Mouse (Mus musculus) liver, embryonic 11.5 days (tissue): ENCODE measurements around the gene Krtap28-13. TPM values are rescaled to one million over a fixed set of nuclear protein-coding genes. Genes with fewer than 3 reads are reported as not detected.

ENCODE experiments used
- ATAC-seq: fragments of 200-750 bp; cut with Nextera tagmentation; replicated peaks from 2 replicates; pipeline ENCODE4 v1.8.0; 2017; ENCODE audit warnings: moderate number of reproducible peaks, mild to moderate bottlenecking, moderate TSS enrichment, moderate library complexity; ENCODE audit not compliant: low FRiP score
- DNase-seq: peaks from one replicate; pipeline ENCODE4 v3.0.0-alpha.2; 2017; ENCODE audit warnings: low spot score
- H3K27ac ChIP-seq: fragments of 300-500 bp; sonication (generic); 2 replicates; pipeline ENCODE4 v1.5.1; 2014; ENCODE audit warnings: mild to moderate bottlenecking, low read depth, low read length, control low read depth
- H3K27me3 ChIP-seq: fragments of 300-500 bp; sonication (generic); replicated peaks from 2 replicates; pipeline ENCODE4 v1.6.1; 2014; ENCODE audit warnings: low read length, mixed read lengths; ENCODE audit not compliant: control insufficient read depth, insufficient read depth
- H3K36me3 ChIP-seq: fragments of 300-500 bp; sonication (generic); 2 replicates; pipeline ENCODE4 v1.6.1; 2014; ENCODE audit warnings: mild to moderate bottlenecking, low read length, moderate library complexity, mixed read lengths; ENCODE audit not compliant: control insufficient read depth, insufficient read depth
- H3K4me1 ChIP-seq: fragments of 300-500 bp; sonication (generic); replicated peaks from 2 replicates; pipeline ENCODE4 v1.6.1; 2014; ENCODE audit warnings: low read length, mixed read lengths; ENCODE audit not compliant: control insufficient read depth, insufficient read depth
- H3K4me2 ChIP-seq: fragments of 300-500 bp; sonication (generic); 2 replicates; pipeline ENCODE4 v1.6.1; 2014; ENCODE audit warnings: mild to moderate bottlenecking, control low read depth, moderate library complexity
- H3K4me3 ChIP-seq: fragments of 300-500 bp; sonication (generic); 2 replicates; pipeline ENCODE4 v1.5.1; 2014; ENCODE audit warnings: low read depth, low read length, control low read depth
- H3K9ac ChIP-seq: fragments of 300-500 bp; sonication (generic); 2 replicates; pipeline ENCODE4 v1.6.1; 2014; ENCODE audit warnings: low read depth, low read length, control low read depth
- H3K9me3 ChIP-seq: fragments of 300-500 bp; sonication (generic); 2 replicates; pipeline ENCODE4 v1.6.1; 2016; ENCODE audit warnings: low read length, inconsistent platforms, mixed read lengths; ENCODE audit not compliant: control insufficient read depth
- WGBS: fragments of 180-500 bp; shearing (Covaris S2); extraction: QIAGEN DNeasy Blood & Tissue Kit; methylation state at CpG from one replicate; pipeline ENCODE4 v1.1.7; 2014; 5-methylcytosine and 5-hydroxymethylcytosine counted together
- polyA plus RNA-seq: library from polyadenylated mRNA; unstranded; fragments of >200 nt; fragmentation: Nextera tagmentation; extraction: Ambion mirVana; gene quantifications from 2 replicates; pipeline ENCODE4 v1.2.1, GENCODE M21; 2014

The Krtap28-13 gene
- polyA plus RNA-seq, 1 experiment from 2014 or later = not detected

DNA sequence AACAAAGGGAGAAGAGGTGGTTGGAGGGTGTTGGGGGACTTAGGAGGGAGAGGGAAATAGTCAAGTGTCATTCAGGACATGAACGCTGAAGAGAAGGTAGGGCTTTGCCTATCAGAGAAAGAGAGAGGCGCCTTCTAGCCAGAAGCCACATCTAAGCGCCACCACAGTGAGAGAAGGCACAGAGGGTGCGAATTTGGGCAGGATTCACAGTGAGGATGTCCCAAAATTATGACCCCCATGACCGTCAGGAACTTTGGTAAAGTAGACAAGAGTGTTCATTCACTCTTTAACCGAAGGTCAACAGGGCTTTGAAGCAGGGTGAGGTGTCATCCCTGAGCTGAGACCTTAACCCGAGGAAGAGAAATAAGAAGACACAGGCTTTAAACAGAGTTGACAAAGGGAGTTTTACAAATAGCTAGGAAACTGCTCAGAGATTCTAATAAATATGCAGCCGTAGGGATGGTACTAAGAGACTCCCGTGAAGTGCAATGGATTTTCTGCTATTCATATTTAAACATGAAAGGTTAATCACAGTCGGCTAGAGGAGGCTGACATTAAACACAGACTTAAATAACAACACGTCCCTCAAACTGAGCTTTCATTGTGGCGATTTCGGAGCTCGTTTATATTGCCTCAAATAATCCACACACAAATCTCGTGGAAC lies 14.9 kb downstream of the Krtap28-13 start:
- Histone ChIP-seq H3K9me3 (no peaks in the 10 kb centered on the region), H3K4me2 (peak overlapping the region; percentile 2; the same call in 1 of the 2 replicates), H3K27ac (no peak overlapping the region), H3K36me3 (no peaks in the 10 kb centered on the region), H3K27me3 (no peaks in the 10 kb centered on the region), H3K4me3 (no peak overlapping the region), H3K4me1 (no peaks in the 10 kb centered on the region), H3K9ac (no peak overlapping the region)
- WGBS = 44% methylated on average over 15 of the region's 15 CpGs
- ATAC-seq (no peak), DNase-seq (no peak)

DNA sequence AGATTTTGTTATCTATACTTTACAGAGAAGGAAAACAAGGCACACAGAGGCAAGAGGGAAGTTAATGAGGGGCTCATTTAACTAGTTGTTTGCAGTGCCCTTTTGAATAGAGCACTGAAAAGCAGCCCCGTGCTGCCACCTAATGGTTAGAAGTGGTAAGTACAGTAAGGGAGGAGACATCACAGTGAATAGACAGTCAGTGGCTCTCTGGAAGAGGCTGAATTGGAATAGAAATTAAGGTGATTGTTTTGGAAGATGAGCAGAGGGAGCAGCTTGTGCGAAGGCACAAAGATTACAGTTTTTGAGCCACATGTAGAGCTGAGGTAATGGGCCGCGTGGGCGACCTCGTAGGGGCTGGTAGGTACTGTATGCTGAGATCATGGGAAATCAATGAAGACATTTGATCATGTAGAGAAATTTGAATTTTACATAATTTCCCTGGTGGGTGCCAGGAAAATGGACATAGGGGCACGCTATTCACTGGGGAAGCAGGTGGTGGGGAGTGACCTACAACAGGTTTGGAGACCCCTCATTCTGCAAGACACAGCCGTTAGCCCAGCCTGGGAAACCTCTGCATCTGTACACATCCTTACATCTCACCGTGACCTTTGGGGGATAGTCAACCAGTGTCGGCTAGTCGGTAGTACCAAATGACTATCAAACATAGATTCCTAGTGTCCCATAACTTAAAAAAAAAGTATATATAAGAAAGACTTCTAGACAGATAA lies 15.6 kb downstream of the Krtap28-13 start:
- WGBS = 47% methylated on average over 11 of the region's 11 CpGs
- ATAC-seq (peak; percentile 60), DNase-seq (no peak)
- H3K27ac ChIP-seq = no peak overlapping the region
- H3K9me3 ChIP-seq = no peaks in the 10 kb centered on the region
- no peaks in the 10 kb centered on the region for H3K27me3 ChIP-seq
- peak overlapping the region; percentile 2; the same call in 1 of the 2 replicates for H3K4me2 ChIP-seq
- H3K4me3 ChIP-seq = no peak overlapping the region
- no peak overlapping the region for H3K9ac ChIP-seq
- H3K36me3 ChIP-seq = no peaks in the 10 kb centered on the region
- no peaks in the 10 kb centered on the region for H3K4me1 ChIP-seq

DNA sequence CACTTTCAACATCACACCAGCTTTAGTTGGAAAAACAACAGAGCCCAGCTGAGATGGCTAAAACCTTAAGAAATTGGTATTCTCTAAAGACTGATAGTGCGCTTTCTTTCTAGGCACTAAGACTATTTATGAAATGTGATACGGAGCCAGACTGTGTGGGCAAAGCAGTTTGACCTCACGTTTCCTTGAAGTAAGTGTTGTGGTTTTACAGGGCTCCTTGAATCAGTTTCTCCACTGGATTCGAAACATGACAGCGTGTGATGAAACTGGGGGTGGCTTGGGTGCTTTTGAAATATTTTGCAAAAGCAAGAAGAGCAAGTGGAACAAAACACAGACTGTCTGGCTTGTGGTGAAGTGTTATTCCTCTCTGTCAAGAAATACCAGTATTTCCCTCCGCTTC lies 16.3 kb downstream of the Krtap28-13 start:
- ATAC-seq = no peak
- 66% methylated on average over 6 of the region's 6 CpGs for WGBS

DNA sequence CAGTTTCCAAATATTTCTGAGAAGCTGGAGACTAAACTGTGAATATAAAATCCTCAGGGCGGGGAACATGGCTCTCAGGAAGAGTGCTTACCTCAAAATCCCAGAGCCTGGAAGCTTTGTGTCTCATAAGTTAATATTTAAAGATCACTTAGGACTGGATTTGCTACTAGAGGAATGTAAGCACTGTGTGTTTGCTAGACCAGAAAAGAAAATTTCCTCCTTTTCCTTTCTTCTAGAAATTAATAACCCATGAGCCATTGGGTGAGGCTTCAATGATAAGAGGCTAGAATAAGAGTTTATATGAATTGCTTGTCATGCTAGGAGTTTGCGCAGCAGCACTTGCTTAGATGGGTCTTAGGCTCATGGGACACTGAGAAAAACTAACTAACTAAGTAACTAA lies 24.1 kb downstream of the Krtap28-13 start:
- Histone ChIP-seq H3K27me3 (no peaks in the 10 kb centered on the region), H3K9ac (no peak overlapping the region), H3K9me3 (no peaks in the 10 kb centered on the region), H3K4me1 (no peaks in the 10 kb centered on the region), H3K4me2 (no peak overlapping the region), H3K27ac (no peak overlapping the region), H3K4me3 (no peak overlapping the region), H3K36me3 (no peaks in the 10 kb centered on the region)
- 74% methylated on average over 2 of the region's 2 CpGs for WGBS
- no peak for ATAC-seq
- no peak for DNase-seq

More for the DNA sequence above, 16.3 kb downstream of the Krtap28-13 start:
- H3K9ac ChIP-seq = no peak overlapping the region
- no peak for DNase-seq
- no peaks in the 10 kb centered on the region for H3K36me3 ChIP-seq
- no peak overlapping the region for H3K27ac ChIP-seq
- H3K4me3 ChIP-seq = no peak overlapping the region
- no peaks in the 10 kb centered on the region for H3K4me1 ChIP-seq
- no peaks in the 10 kb centered on the region for H3K9me3 ChIP-seq
- H3K4me2 ChIP-seq = no peak overlapping the region
- no peaks in the 10 kb centered on the region for H3K27me3 ChIP-seq

DNA sequence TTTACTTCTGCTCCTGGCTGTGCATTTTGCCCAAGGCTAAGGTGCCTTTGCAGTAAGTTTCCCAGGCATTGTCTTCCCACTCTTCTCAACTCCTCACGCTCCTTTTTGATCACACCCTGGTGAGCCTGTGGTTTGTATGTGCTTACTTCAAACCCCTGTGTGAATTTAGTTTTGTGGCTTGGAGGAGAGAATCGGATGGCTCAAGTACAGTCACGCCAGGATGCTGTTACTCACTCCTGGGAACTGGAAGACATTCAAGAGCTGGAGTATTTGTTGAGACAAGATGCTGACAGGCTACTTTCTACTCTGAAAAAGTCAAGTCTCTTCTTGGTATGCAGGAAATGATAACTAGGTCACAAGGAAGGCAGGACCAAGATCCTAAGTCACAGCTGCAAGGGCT lies 30.5 kb downstream of the Krtap28-13 start:
- no peaks in the 10 kb centered on the region for H3K27me3 ChIP-seq
- H3K4me2 ChIP-seq = no peak overlapping the region
- H3K9ac ChIP-seq = no peak overlapping the region
- H3K4me1 ChIP-seq = no peaks in the 10 kb centered on the region
- DNase-seq = no peak
- ATAC-seq = no peak
- H3K27ac ChIP-seq = no peak overlapping the region
- H3K36me3 ChIP-seq = no peaks in the 10 kb centered on the region
- H3K9me3 ChIP-seq = no peaks in the 10 kb centered on the region
- 54% methylated on average over 3 of the region's 3 CpGs for WGBS
- H3K4me3 ChIP-seq = no peak overlapping the region

DNA sequence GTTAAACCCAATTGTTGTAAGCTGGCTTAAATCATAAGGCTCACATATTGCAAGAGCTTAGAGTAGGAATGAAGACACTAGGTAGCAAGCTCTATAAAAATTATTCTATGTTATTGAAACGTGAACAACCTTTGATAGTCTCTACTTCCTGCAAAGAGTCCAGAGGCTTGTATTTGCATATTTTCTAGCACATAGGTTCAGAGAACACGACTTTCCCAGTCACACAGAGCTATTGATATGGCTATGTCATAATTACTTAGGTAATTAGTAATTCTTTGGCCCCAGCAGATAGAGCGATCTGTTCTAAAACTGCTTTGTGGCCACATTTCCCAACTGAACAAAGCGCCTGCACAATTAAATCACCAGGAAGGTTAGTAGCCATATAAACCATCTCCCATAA lies 36.2 kb downstream of the Krtap28-13 start:
- no peaks in the 10 kb centered on the region for H3K36me3 ChIP-seq
- H3K4me1 ChIP-seq = no peaks in the 10 kb centered on the region
- no peak overlapping the region for H3K27ac ChIP-seq
- H3K27me3 ChIP-seq = no peaks in the 10 kb centered on the region
- DNase-seq (no peak), ATAC-seq (no peak)
- H3K9me3 ChIP-seq = no peaks in the 10 kb centered on the region
- H3K4me3 ChIP-seq = no peak overlapping the region
- H3K4me2 ChIP-seq = no peak overlapping the region
- WGBS = 83% methylated on average over 4 of the region's 4 CpGs
- H3K9ac ChIP-seq = no peak overlapping the region

DNA sequence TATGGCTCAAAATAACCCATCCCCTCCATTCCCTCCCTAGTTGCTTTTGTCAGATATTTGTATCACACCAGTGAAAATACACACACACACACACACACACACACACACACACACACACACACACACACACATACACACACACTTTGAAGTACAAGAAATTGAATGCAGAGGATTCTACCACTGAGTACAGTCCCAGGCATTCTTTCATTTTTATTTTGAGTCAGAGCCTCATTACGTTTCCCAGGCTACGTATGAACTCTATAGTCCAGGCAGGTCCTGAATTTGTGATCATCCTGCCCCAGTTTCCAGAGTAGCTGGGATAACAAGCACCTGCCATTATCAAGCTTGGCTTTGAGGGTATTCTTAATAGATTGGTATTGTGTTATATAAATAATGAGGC lies 38.4 kb downstream of the Krtap28-13 start:
- H3K4me2 ChIP-seq = no peak overlapping the region
- H3K36me3 ChIP-seq = no peaks in the 10 kb centered on the region
- no peak for DNase-seq
- no peak overlapping the region for H3K27ac ChIP-seq
- WGBS = 93% methylated on average over 2 of the region's 2 CpGs
- H3K27me3 ChIP-seq = no peaks in the 10 kb centered on the region
- H3K4me1 ChIP-seq = no peaks in the 10 kb centered on the region
- no peak overlapping the region for H3K9ac ChIP-seq
- no peak for ATAC-seq
- no peak overlapping the region for H3K4me3 ChIP-seq
- no peaks in the 10 kb centered on the region for H3K9me3 ChIP-seq

DNA sequence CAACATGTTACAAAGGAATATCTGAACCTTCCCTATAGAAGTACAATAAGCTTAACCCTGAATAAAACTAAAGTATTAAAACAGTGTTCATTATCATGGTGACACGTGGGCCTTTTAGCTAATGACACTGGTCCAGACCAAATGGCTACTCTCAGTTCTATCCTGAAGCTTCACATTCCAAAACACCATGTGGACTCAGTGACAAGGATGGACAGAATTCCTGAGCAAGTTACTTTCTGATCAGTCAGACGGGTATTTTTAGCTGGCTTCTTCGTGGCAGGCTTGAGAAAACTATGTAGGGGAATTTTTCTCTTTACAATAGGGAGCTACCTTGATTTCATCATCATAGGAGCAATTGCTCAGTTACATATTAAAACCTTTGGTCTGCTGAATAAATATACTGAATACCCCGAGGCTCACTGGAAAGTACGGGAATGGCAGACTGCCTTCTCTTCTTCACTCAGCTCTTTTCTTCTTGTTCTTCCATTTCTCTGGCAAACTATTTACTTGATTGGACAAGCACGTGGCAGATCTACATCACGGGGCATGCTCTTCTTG lies 38.9 kb downstream of the Krtap28-13 start:
- Histone ChIP-seq H3K4me3 (no peak overlapping the region), H3K36me3 (no peaks in the 10 kb centered on the region), H3K4me2 (no peak overlapping the region), H3K27ac (no peak overlapping the region), H3K27me3 (no peaks in the 10 kb centered on the region), H3K4me1 (no peaks in the 10 kb centered on the region), H3K9ac (no peak overlapping the region), H3K9me3 (no peaks in the 10 kb centered on the region)
- ATAC-seq (no peak), DNase-seq (no peak)
- WGBS = 74% methylated on average over 7 of the region's 7 CpGs

DNA sequence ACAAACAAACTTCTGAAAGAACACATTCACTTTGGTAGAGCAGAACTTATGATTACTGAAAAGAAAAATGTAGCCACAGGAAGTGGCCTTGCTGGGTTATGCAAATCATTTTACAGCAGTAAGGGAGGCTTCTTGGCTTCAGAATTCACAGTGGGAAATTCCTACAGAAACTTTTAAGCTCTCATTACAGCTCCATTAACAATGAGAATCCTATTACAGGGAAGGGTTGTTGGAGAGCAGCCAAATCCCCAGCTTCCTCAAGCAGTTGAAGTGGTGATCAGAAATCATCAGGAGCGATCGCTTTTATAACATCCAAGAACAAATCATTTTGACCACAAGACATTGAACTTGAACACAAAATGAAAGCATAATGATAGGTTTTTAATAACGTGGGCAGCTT lies 41.2 kb downstream of the Krtap28-13 start:
- no peaks in the 10 kb centered on the region for H3K4me1 ChIP-seq
- no peak overlapping the region for H3K9ac ChIP-seq
- DNase-seq (no peak), ATAC-seq (no peak)
- no peak overlapping the region for H3K27ac ChIP-seq
- H3K9me3 ChIP-seq = no peaks in the 10 kb centered on the region
- no peaks in the 10 kb centered on the region for H3K27me3 ChIP-seq
- no peaks in the 10 kb centered on the region for H3K36me3 ChIP-seq
- H3K4me2 ChIP-seq = no peak overlapping the region
- 67% methylated on average over 3 of the region's 3 CpGs for WGBS
- H3K4me3 ChIP-seq = no peak overlapping the region
